ENCODE assay signal across 14 mouse cellular contexts in the genomic region with DNA sequence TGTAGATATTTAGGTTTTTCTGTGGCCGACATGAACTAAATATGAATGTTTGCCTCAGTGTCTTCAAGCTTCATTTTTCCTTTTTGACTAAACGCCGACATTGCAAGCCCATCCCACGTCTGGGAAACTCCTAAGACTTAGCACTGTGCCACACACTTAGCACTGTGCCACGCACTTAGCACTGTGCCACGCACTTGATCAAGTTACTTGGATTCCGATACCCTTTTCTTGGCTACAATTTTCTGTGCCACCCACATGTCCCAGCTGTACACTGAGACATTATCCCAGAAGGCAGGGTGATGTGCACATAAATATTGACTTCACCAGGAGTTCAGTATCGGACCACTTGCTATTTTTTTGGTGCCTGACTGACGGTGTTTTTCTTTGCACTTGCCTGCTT.
A peak's percentile ranks its signal among the peaks of the same experiment; 100 is the strongest.
DNase-seq lines count a peak whose midpoint lies in the region; ATAC-seq and TF ChIP-seq lines count a peak whose summit lies in the region.
"Had no signal": no experiment of that assay in that cellular context is flagged by ENCODE, and none has a peak within 500 bp of the region (broad histone marks: within the 10 kb centered on the region; RNA-seq: fewer than 3 reads in every experiment).

No protein-coding gene starts in this region.

- DNase-seq in frontal cortex, postnatal 14 days (ENCODE audit: low spot score in 2 of 2), result no peak
- peak; percentile 59 to 71 for DNase-seq in left cerebral cortex, adult 18-20 months (ENCODE audit: low spot score in 2 of 2)
- no peak for DNase-seq in left cerebral cortex, postnatal 4 days
- DNase-seq in forebrain, postnatal 0 days, result no peak
- no peak for DNase-seq in adrenal gland, postnatal 4 days (ENCODE audit: low spot score in 2 of 2)
- DNase-seq: adrenal gland, adult 8-10 months had no signal

- peak; percentile 42; the same call in 1 of the 2 replicates for ATAC-seq in frontal cortex, adult (ENCODE audit: low TSS enrichment)
- ATAC-seq in forebrain, postnatal 0 days, result peak; percentile 42
- ATAC-seq in heart, embryonic 12.5 days (ENCODE audit: insufficient number of reproducible peaks, low FRiP score), result no peak

- H3K36me3 ChIP-seq in forebrain, postnatal 0 days (ENCODE audit: insufficient read depth), result peaks cover 11% of the 10 kb centered on the region
- peaks cover 42% of the 10 kb centered on the region for H3K36me3 ChIP-seq in myocyte (ENCODE audit: control insufficient read depth, insufficient read depth)
- H3K36me3 ChIP-seq in heart, embryonic 12.5 days, result peaks cover 11% of the 10 kb centered on the region

- H3K4me2 ChIP-seq in forebrain, postnatal 0 days (ENCODE audit: low read depth), result no peak overlapping the region
- H3K4me2 ChIP-seq in myocyte (ENCODE audit: low read depth), result no peak overlapping the region
- no peak overlapping the region for H3K4me2 ChIP-seq in heart, embryonic 12.5 days
- H3K4me2 ChIP-seq: hindbrain, embryonic 12.5 days; limb, embryonic 12.5 days had no signal

- no peak overlapping the region for H3ac ChIP-seq in myocyte (ENCODE audit: control insufficient read depth, insufficient read length)

- H3K27ac ChIP-seq in forebrain, postnatal 0 days (ENCODE audit: low read depth, low read length), result no peak overlapping the region
- no peak overlapping the region for H3K27ac ChIP-seq in heart, embryonic 12.5 days (ENCODE audit: poor library complexity, severe bottlenecking)
- H3K27ac ChIP-seq: heart, adult 2 months; hindbrain, embryonic 12.5 days; limb, embryonic 12.5 days; liver, embryonic 14.5 days had no signal

- no peak for TF ChIP-seq POLR2A in myocyte (IDR thresholded peaks at IDR 0.05; ENCODE audit: insufficient read length, low read depth)

- no peak overlapping the region for H3K9ac ChIP-seq in forebrain, postnatal 0 days
- no peak overlapping the region for H3K9ac ChIP-seq in heart, embryonic 12.5 days
- H3K9ac ChIP-seq: hindbrain, embryonic 12.5 days; limb, embryonic 12.5 days; liver, embryonic 14.5 days had no signal

- TF ChIP-seq CTCF in forebrain, postnatal 0 days (IDR thresholded peaks at IDR 0.05; ENCODE audit: low read depth), result no peak

- 77% methylated on average over 9 of the region's 9 CpGs for WGBS in forebrain, postnatal 0 days
- WGBS in heart, embryonic 12.5 days, result 90% methylated on average over 9 of the region's 9 CpGs

- H3K4me3 ChIP-seq in forebrain, postnatal 0 days (ENCODE audit: low read depth, low read length), result no peak overlapping the region
- no peak overlapping the region for H3K4me3 ChIP-seq in myocyte
- H3K4me3 ChIP-seq in heart, embryonic 12.5 days, result no peak overlapping the region
- H3K4me3 ChIP-seq: erythroblast, embryonic 14.5 days; heart, adult 2 months; hindbrain, embryonic 12.5 days; limb, embryonic 12.5 days had no signal

- intact Hi-C loops in left cerebral cortex, postnatal 4 days (cut with DNase I), result loop anchor here (2.0 to 5.0 kb wide), 2 partner anchors 101 to 362 kb away; no protein-coding TSS in a partner anchor

- H3K79me2 ChIP-seq in myocyte (ENCODE audit: control insufficient read depth, insufficient read depth), result peaks cover 5% of the 10 kb centered on the region

- no peaks in the 10 kb centered on the region for H3K27me3 ChIP-seq in forebrain, postnatal 0 days (ENCODE audit: insufficient read depth, low read length)
- H3K27me3 ChIP-seq in myocyte (ENCODE audit: control insufficient read depth, insufficient read depth, insufficient read length), result no peaks in the 10 kb centered on the region
- H3K27me3 ChIP-seq in heart, embryonic 12.5 days (replicated peaks), result no peaks in the 10 kb centered on the region
- H3K27me3 ChIP-seq: hindbrain, embryonic 12.5 days; limb, embryonic 12.5 days had no signal

- no peaks in the 10 kb centered on the region for H3K4me1 ChIP-seq in forebrain, postnatal 0 days (ENCODE audit: insufficient read depth)
- peaks cover 28% of the 10 kb centered on the region for H3K4me1 ChIP-seq in heart, embryonic 12.5 days (replicated peaks)
- H3K4me1 ChIP-seq: limb, embryonic 12.5 days had no signal

- no peaks in the 10 kb centered on the region for H3K9me3 ChIP-seq in forebrain, postnatal 0 days (ENCODE audit: low read length)
- H3K9me3 ChIP-seq in heart, embryonic 12.5 days (replicated peaks), result no peaks in the 10 kb centered on the region
- H3K9me3 ChIP-seq: hindbrain, embryonic 12.5 days; limb, embryonic 12.5 days had no signal

TF ChIP-seq in myocyte, 11 proteins besides CTCF, POLR2A, EP300 and RAD21:
- TF ChIP-seq POLR2AphosphoS2 (IDR thresholded peaks at IDR 0.05; ENCODE audit: insufficient read length, low read depth) (peak; percentile 14), TCF12 (IDR thresholded peaks at IDR 0.05; ENCODE audit: insufficient read depth, poor library complexity, severe bottlenecking) (no peak)
TF ChIP-seq in myocyte: peak in this region for 1.

Comparison
In these comparisons a context has a peak if more than half of its experiments do, and no peak if none do; other contexts are left out.
1. DNase-seq: peak in left cerebral cortex, adult 18-20 months (2 of 2); none in frontal cortex, postnatal 14 days (0 of 2), left cerebral cortex, postnatal 4 days (single experiment), forebrain, postnatal 0 days (single experiment) and adrenal gland, postnatal 4 days (0 of 2).